Mouse (Mus musculus) liver, embryonic 15.5 days (tissue): ENCODE measurements at regions not wholly inside any gene's neighbourhood (a gene's known extent, or its start where the extent isn't known, plus 50 kb on each side); places are given as distances from the start of the nearest gene placed in this dataset.

Experiments
- ATAC-seq: fragments of 200-750 bp; cut with Nextera tagmentation; 2 replicates; pipeline ENCODE4 v1.8.0; 2017; ENCODE audit warnings: moderate number of reproducible peaks, mild to moderate bottlenecking, moderate library complexity; ENCODE audit not compliant: insufficient read depth
- H3K27ac ChIP-seq: fragments of 300-500 bp; sonication (generic); replicated peaks from 2 replicates; pipeline ENCODE4 v1.5.1; 2015; ENCODE audit warnings: mild to moderate bottlenecking, inconsistent platforms
- H3K27me3 ChIP-seq: fragments of 300-500 bp; sonication (generic); 2 replicates; pipeline ENCODE4 v1.6.1; 2015; ENCODE audit warnings: mild to moderate bottlenecking, inconsistent platforms
- H3K36me3 ChIP-seq: fragments of 300-500 bp; sonication (generic); replicated peaks from 2 replicates; pipeline ENCODE4 v1.6.1; 2015; ENCODE audit warnings: moderate library complexity, mild to moderate bottlenecking, inconsistent platforms
- H3K4me1 ChIP-seq: fragments of 300-500 bp; sonication (generic); replicated peaks from 2 replicates; pipeline ENCODE4 v1.6.1; 2015; ENCODE audit warnings: inconsistent platforms
- H3K4me2 ChIP-seq: fragments of 300-500 bp; sonication (generic); 2 replicates; pipeline ENCODE4 v1.6.1; 2015; ENCODE audit warnings: moderate library complexity, mild to moderate bottlenecking, inconsistent platforms
- H3K4me3 ChIP-seq: fragments of 300-500 bp; sonication (generic); replicated peaks from 2 replicates; pipeline ENCODE4 v1.5.1; 2015; ENCODE audit warnings: mild to moderate bottlenecking, inconsistent platforms
- H3K9ac ChIP-seq: fragments of 300-500 bp; sonication (generic); 2 replicates; pipeline ENCODE4 v1.6.1; 2015; ENCODE audit warnings: moderate library complexity, mild to moderate bottlenecking, inconsistent platforms
- H3K9me3 ChIP-seq: fragments of 300-500 bp; sonication (generic); replicated peaks from 2 replicates; pipeline ENCODE4 v1.6.1; 2016; ENCODE audit warnings: inconsistent platforms
- WGBS: fragments of 180-500 bp; shearing (Covaris S2); methylation state at CpG from one replicate; pipeline ENCODE4 v1.1.7; 2015; ENCODE audit warnings: mixed read lengths; ENCODE audit not compliant: insufficient replicate concordance; 5-methylcytosine and 5-hydroxymethylcytosine counted together

DNA sequence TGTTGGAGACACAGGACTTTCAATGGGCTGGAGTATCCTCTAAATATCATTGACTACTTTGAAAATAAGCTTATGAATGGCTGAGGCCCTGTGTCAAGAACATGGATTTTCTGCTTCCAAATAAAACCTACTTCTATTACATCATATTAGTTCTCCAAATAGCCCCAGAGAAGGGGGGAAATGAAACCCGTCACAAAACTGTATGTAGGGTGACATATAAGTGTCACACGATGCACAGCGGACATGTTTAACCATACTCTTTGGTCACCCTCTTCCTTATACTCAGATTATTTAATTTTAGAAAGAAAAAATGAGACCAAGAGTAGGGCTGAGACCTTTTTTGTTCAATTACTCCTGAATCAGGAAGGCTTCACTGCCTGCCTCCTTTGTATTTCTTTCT lies 189.2 kb upstream of the Creb1 start:
- Histone ChIP-seq H3K27ac (no peak overlapping the region), H3K9me3 (no peaks in the 10 kb centered on the region), H3K4me3 (no peak overlapping the region), H3K27me3 (no peaks in the 10 kb centered on the region), H3K4me1 (no peaks in the 10 kb centered on the region), H3K9ac (no peak overlapping the region), H3K36me3 (no peaks in the 10 kb centered on the region), H3K4me2 (no peak overlapping the region)
- 69% methylated on average over 3 of the region's 3 CpGs for WGBS
- ATAC-seq: no peak

- no peak for ATAC-seq
- Histone ChIP-seq H3K9ac (no peak overlapping the region), H3K36me3 (no peaks in the 10 kb centered on the region), H3K9me3 (no peaks in the 10 kb centered on the region), H3K4me1 (no peaks in the 10 kb centered on the region), H3K4me3 (no peak overlapping the region), H3K4me2 (no peak overlapping the region), H3K27ac (no peak overlapping the region), H3K27me3 (no peaks in the 10 kb centered on the region)
- 77% methylated on average over 6 of the region's 6 CpGs for WGBS
Observed at GRCm38 (mm10) chr1:64341596-64341995, 190.8 kb upstream of the Creb1 start.

GRCm38 (mm10) chr1:64338575-64338961 lies 193.9 kb upstream of the Creb1 start:
- H3K9ac ChIP-seq: no peak overlapping the region
- no peaks in the 10 kb centered on the region for H3K4me1 ChIP-seq
- H3K4me3 ChIP-seq: no peak overlapping the region
- 22% methylated on average over 9 of the region's 9 CpGs for WGBS
- no peaks in the 10 kb centered on the region for H3K9me3 ChIP-seq
- no peak overlapping the region for H3K4me2 ChIP-seq
- no peak for ATAC-seq
- H3K27me3 ChIP-seq: no peaks in the 10 kb centered on the region
- H3K27ac ChIP-seq: no peak overlapping the region
- H3K36me3 ChIP-seq: no peaks in the 10 kb centered on the region

- Histone ChIP-seq H3K27ac (no peak overlapping the region), H3K4me2 (no peak overlapping the region), H3K4me3 (no peak overlapping the region), H3K9ac (no peak overlapping the region), H3K4me1 (no peaks in the 10 kb centered on the region), H3K27me3 (no peaks in the 10 kb centered on the region), H3K36me3 (no peaks in the 10 kb centered on the region), H3K9me3 (no peaks in the 10 kb centered on the region)
- WGBS: 60% methylated on average over 25 of the region's 25 CpGs
- ATAC-seq: no peak
Observed at GRCm38 (mm10) chr1:64337619-64338574, 194.5 kb upstream of the Creb1 start.

- no peak overlapping the region for H3K9ac ChIP-seq
- H3K4me1 ChIP-seq: no peaks in the 10 kb centered on the region
- H3K27ac ChIP-seq: no peak overlapping the region
- H3K36me3 ChIP-seq: no peaks in the 10 kb centered on the region
- 64% methylated on average over 2 of the region's 2 CpGs for WGBS
- no peaks in the 10 kb centered on the region for H3K27me3 ChIP-seq
- no peak for ATAC-seq
- H3K4me2 ChIP-seq: no peak overlapping the region
- no peaks in the 10 kb centered on the region for H3K9me3 ChIP-seq
- H3K4me3 ChIP-seq: no peak overlapping the region
Observed at GRCm38 (mm10) chr1:64331566-64331965, 200.9 kb upstream of the Creb1 start.

DNA sequence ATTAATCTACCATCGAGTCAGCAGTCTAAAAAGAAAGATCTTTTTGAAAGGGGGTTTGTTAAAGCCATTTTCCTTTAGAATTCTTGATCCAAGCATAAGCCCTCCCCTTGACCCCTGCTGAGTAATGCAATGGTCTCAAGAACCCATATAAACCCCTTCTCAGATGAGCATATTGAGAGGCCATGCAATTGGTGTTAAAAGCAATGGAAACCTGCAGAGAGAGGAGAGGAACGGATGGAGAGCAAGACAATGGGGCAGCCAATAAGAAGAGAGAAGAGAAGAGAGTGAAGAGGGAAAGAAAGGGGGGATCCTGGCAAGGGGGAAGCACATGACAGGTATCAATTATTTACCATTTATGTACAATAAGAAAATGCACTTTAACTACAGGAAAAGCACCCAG lies 201.7 kb upstream of the Creb1 start:
- H3K4me3 ChIP-seq: no peak overlapping the region
- H3K36me3 ChIP-seq: no peaks in the 10 kb centered on the region
- H3K4me1 ChIP-seq: no peaks in the 10 kb centered on the region
- no peak overlapping the region for H3K27ac ChIP-seq
- no peaks in the 10 kb centered on the region for H3K9me3 ChIP-seq
- H3K4me2 ChIP-seq: no peak overlapping the region
- no peaks in the 10 kb centered on the region for H3K27me3 ChIP-seq
- no peak for ATAC-seq
- WGBS: 52% methylated on average over 2 of the region's 2 CpGs
- H3K9ac ChIP-seq: no peak overlapping the region

DNA sequence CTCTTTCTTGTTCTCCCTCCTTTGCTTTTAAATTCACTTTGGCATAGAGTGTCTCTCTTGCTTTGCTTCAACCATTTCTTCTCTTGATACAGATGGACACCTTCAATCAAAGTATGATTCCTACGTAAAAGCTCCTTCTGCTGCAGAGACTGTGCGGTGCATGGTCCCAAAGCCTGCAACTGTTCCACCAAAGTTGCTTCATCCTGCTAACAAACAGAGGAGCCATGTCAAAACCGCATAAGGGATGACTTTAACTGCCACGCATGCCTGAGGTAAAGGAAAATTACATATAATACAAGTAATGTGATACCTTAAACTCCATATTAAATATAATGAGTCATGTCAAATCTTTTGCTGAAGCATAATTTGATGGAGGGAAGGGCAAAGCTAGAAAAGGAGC lies 200.1 kb upstream of the Klf7 start:
- 69% methylated on average over 4 of the region's 4 CpGs for WGBS
- no peaks in the 10 kb centered on the region for H3K27me3 ChIP-seq
- no peak overlapping the region for H3K9ac ChIP-seq
- no peak for ATAC-seq
- no peaks in the 10 kb centered on the region for H3K4me1 ChIP-seq
- no peaks in the 10 kb centered on the region for H3K36me3 ChIP-seq
- H3K4me3 ChIP-seq: no peak overlapping the region
- H3K27ac ChIP-seq: no peak overlapping the region
- no peak overlapping the region for H3K4me2 ChIP-seq
- H3K9me3 ChIP-seq: no peaks in the 10 kb centered on the region

- H3K4me1 ChIP-seq: no peaks in the 10 kb centered on the region
- no peak overlapping the region for H3K4me2 ChIP-seq
- H3K9ac ChIP-seq: no peak overlapping the region
- no peak overlapping the region for H3K27ac ChIP-seq
- 47% methylated on average over 3 of the region's 3 CpGs for WGBS
- H3K9me3 ChIP-seq: no peaks in the 10 kb centered on the region
- no peak overlapping the region for H3K4me3 ChIP-seq
- no peak for ATAC-seq
- H3K27me3 ChIP-seq: no peaks in the 10 kb centered on the region
- H3K36me3 ChIP-seq: no peaks in the 10 kb centered on the region
Observed at GRCm38 (mm10) chr1:64319155-64319582, 197.1 kb upstream of the Klf7 start.

GRCm38 (mm10) chr1:64318440-64319154 lies 196.5 kb upstream of the Klf7 start:
- 45% methylated on average over 8 of the region's 8 CpGs for WGBS

GRCm38 (mm10) chr1:64317032-64317636 lies 195.1 kb upstream of the Klf7 start:
- H3K4me3 ChIP-seq: no peak overlapping the region
- H3K36me3 ChIP-seq: no peaks in the 10 kb centered on the region
- no peaks in the 10 kb centered on the region for H3K9me3 ChIP-seq
- no peak overlapping the region for H3K9ac ChIP-seq
- ATAC-seq: no peak
- no peaks in the 10 kb centered on the region for H3K4me1 ChIP-seq
- H3K27ac ChIP-seq: no peak overlapping the region
- WGBS: 55% methylated on average over 5 of the region's 5 CpGs
- H3K27me3 ChIP-seq: no peaks in the 10 kb centered on the region
- H3K4me2 ChIP-seq: no peak overlapping the region

More at GRCm38 (mm10) chr1:64318440-64319154, 196.5 kb upstream of the Klf7 start:
- Histone ChIP-seq H3K4me2 (no peak overlapping the region), H3K4me3 (no peak overlapping the region), H3K9ac (no peak overlapping the region), H3K4me1 (no peaks in the 10 kb centered on the region), H3K9me3 (no peaks in the 10 kb centered on the region), H3K36me3 (no peaks in the 10 kb centered on the region), H3K27ac (no peak overlapping the region), H3K27me3 (no peaks in the 10 kb centered on the region)
- ATAC-seq: no peak

- H3K4me3 ChIP-seq: no peak overlapping the region
- H3K9me3 ChIP-seq: no peaks in the 10 kb centered on the region
- ATAC-seq: no peak
- H3K4me1 ChIP-seq: no peaks in the 10 kb centered on the region
- H3K4me2 ChIP-seq: no peak overlapping the region
- H3K36me3 ChIP-seq: no peaks in the 10 kb centered on the region
- no peak overlapping the region for H3K27ac ChIP-seq
- no peak overlapping the region for H3K9ac ChIP-seq
- WGBS: 42% methylated on average over 3 of the region's 3 CpGs
- no peaks in the 10 kb centered on the region for H3K27me3 ChIP-seq
Observed at GRCm38 (mm10) chr1:64311371-64311770, 189.3 kb upstream of the Klf7 start.
